ENCODE assay signal across 8 mouse cellular contexts in the genomic region with DNA sequence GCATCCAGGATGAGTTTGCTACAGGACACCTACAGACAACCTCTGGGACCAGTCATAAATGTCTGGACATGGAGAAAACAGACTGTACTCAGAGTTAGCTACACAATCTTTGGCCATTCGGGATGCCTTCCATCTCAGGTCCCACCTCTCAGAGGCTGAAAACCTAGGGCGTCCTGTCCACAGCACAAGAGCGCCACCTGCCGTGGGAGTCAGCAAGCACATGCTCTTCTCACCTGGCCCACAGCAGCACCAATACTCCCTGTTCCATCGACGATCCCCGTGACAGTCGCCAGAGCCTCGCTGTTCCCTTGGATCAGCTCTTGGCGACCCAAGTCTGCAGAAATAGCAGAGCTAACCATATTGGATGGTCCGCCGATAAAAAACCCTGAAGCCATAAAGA. TPM values are rescaled to one million over a fixed set of nuclear protein-coding genes. Genes with fewer than 3 reads are reported as not detected.
DNase-seq lines count a peak whose midpoint lies in the region; ATAC-seq lines count a peak whose summit lies in the region.

No protein-coding gene starts in this region.

- no peaks in the 10 kb centered on the region for H3K27me3 ChIP-seq in hindbrain, embryonic 16.5 days (replicated peaks; ENCODE audit: control insufficient read depth, insufficient read depth, low read length)

- peak; percentile 80 for ATAC-seq in hindbrain, embryonic 16.5 days
- ATAC-seq in megakaryocyte, adult 5-6 weeks (ENCODE audit: poor library complexity, severe bottlenecking) = peak; percentile 91

- WGBS in hindbrain, embryonic 16.5 days = 22% methylated on average over 12 of the region's 12 CpGs

- H3K27ac ChIP-seq in hindbrain, embryonic 16.5 days (ENCODE audit: low read depth, low read length) = no peak overlapping the region

- no peak overlapping the region for H3K4me2 ChIP-seq in hindbrain, embryonic 16.5 days (ENCODE audit: low read length)

- H3K9ac ChIP-seq in hindbrain, embryonic 16.5 days (ENCODE audit: low read depth, low read length) = no peak overlapping the region

- DNase-seq in R1 (ENCODE audit: low read depth, low spot score) = peak; percentile 82
- peak; percentile 93 for DNase-seq in cerebellum, postnatal 25 days
- peak; percentile 81 to 85 for DNase-seq in frontal cortex, postnatal 36 days (ENCODE audit: low spot score in 2 of 2)
- peak; percentile 76 to 79 for DNase-seq in layer of hippocampus, postnatal 36 days
- peak; percentile 80 for DNase-seq in right cerebral cortex, adult 18-20 months
- DNase-seq in urinary bladder, postnatal 10 days (ENCODE audit: low spot score) = peak; percentile 45

- peaks cover 2% of the 10 kb centered on the region for H3K36me3 ChIP-seq in hindbrain, embryonic 16.5 days (ENCODE audit: control insufficient read depth, insufficient read depth, low read length)

- H3K4me1 ChIP-seq in hindbrain, embryonic 16.5 days (ENCODE audit: control insufficient read depth, insufficient read depth, low read depth, low read length) = peaks cover 7% of the 10 kb centered on the region

- no peaks in the 10 kb centered on the region for H3K9me3 ChIP-seq in hindbrain, embryonic 16.5 days (ENCODE audit: control insufficient read depth, low read length)

- no peak overlapping the region for H3K4me3 ChIP-seq in hindbrain, embryonic 16.5 days (ENCODE audit: low read length)

RNA-seq across cellular contexts. Expression of gene Slc37a3, which starts 33.5 kb away (rescaled TPM):
- polyA plus RNA-seq in hindbrain, embryonic 16.5 days (2015; fragmentation: Nextera tagmentation; extraction: Ambion mirVana) = 57.9 and 60.1 TPM in 2 replicates
- 10 to 100 TPM; 73.8 to 84.2 TPM for total RNA-seq in layer of hippocampus, postnatal 36 days (2021)
- total RNA-seq in megakaryocyte, adult 5-6 weeks (2015) = 3.7 and 5.5 TPM in 2 replicates
- total RNA-seq in megakaryocyte, adult 5-6 weeks (2017) = 6.0 and 27.4 TPM in 2 replicates

RNA-seq across cellular contexts. Expression of gene Rab19, which starts 37.0 kb away (rescaled TPM):
- 0.13 and 0.35 TPM in 2 replicates for polyA plus RNA-seq in hindbrain, embryonic 16.5 days (2015; fragmentation: Nextera tagmentation; extraction: Ambion mirVana)
- total RNA-seq in layer of hippocampus, postnatal 36 days (2021) = not detected
- 4.2 and 4.6 TPM in 2 replicates for total RNA-seq in megakaryocyte, adult 5-6 weeks (2015)
- 7.0 and 7.6 TPM in 2 replicates for total RNA-seq in megakaryocyte, adult 5-6 weeks (2017)

Comparison
In these comparisons a context has a peak if more than half of its experiments do, and no peak if none do; other contexts are left out.
1. RNA of gene Rab19, which starts 37.0 kb away (total RNA-seq): 4.2 to 7.6 TPM in megakaryocyte, adult 5-6 weeks; not detected in layer of hippocampus, postnatal 36 days; every median in the first group is over 4 times any median in the second.
2. Peak in every context shown above with its lines, with median percentiles within 50 percentile points of each other: DNase-seq.